Mouse (Mus musculus) retina, postnatal 1 day (tissue): ENCODE results near the gene Akap6.

Experiments
- DNase-seq: peaks from one replicate; pipeline ENCODE4 v3.0.0-alpha.2; 2012

Akap6 gene

GRCm38 (mm10) chr12:53057606-53058005 lies 358.4 kb downstream of the Akap6 start:
- no peak for DNase-seq

GRCm38 (mm10) chr12:53060903-53061302 lies 361.7 kb downstream of the Akap6 start:
- no peak for DNase-seq

- DNase-seq, result peak; percentile 61
Observed at GRCm38 (mm10) chr12:53061466-53062124, 362.4 kb downstream of the Akap6 start.

- peak; percentile 52 for DNase-seq
Observed at GRCm38 (mm10) chr12:53063003-53063402, 363.8 kb downstream of the Akap6 start.

- DNase-seq, result peak; percentile 68
Observed at GRCm38 (mm10) chr12:53064241-53064760, 365.1 kb downstream of the Akap6 start.

- DNase-seq, result no peak
Observed at GRCm38 (mm10) chr12:53065031-53065785, 366.0 kb downstream of the Akap6 start.

- no peak for DNase-seq
Observed at GRCm38 (mm10) chr12:53066321-53066720, 367.1 kb downstream of the Akap6 start.

GRCm38 (mm10) chr12:53070907-53071306 lies 371.7 kb downstream of the Akap6 start:
- no peak for DNase-seq

- no peak for DNase-seq
Observed at GRCm38 (mm10) chr12:53076595-53077400, 377.6 kb downstream of the Akap6 start.

GRCm38 (mm10) chr12:53085789-53086188 lies 386.6 kb downstream of the Akap6 start:
- DNase-seq, result peak; percentile 38

GRCm38 (mm10) chr12:53112276-53112675 lies 413.1 kb downstream of the Akap6 start:
- peak; percentile 81 for DNase-seq

GRCm38 (mm10) chr12:53119352-53119751 lies 420.2 kb downstream of the Akap6 start:
- DNase-seq, result no peak

GRCm38 (mm10) chr12:53124131-53124530 lies 424.9 kb downstream of the Akap6 start:
- no peak for DNase-seq

GRCm38 (mm10) chr12:53124696-53125095 lies 425.5 kb downstream of the Akap6 start:
- DNase-seq, result no peak

- no peak for DNase-seq
Observed at GRCm38 (mm10) chr12:53125286-53125685, 426.1 kb downstream of the Akap6 start.

- no peak for DNase-seq
Observed at GRCm38 (mm10) chr12:53134196-53134595, 435.0 kb downstream of the Akap6 start.

GRCm38 (mm10) chr12:53137331-53137730 lies 438.1 kb downstream of the Akap6 start:
- no peak for DNase-seq

GRCm38 (mm10) chr12:53144122-53144695 lies 445.0 kb downstream of the Akap6 start:
- no peak for DNase-seq

GRCm38 (mm10) chr12:53144760-53145159 lies 445.6 kb downstream of the Akap6 start:
- DNase-seq, result no peak

GRCm38 (mm10) chr12:53145516-53145915 lies 446.3 kb downstream of the Akap6 start:
- DNase-seq, result no peak

GRCm38 (mm10) chr12:53146460-53147050 lies 447.4 kb downstream of the Akap6 start:
- DNase-seq, result no peak

GRCm38 (mm10) chr12:53147696-53148095 lies 448.5 kb downstream of the Akap6 start:
- DNase-seq, result no peak
